Mouse (Mus musculus) erythroblast, embryonic 14.5 days (primary cell): ENCODE results near the gene Atp6v0b.

Experiments used
- GATA1 ChIP-seq: IDR thresholded peaks from 2 replicates; pipeline ENCODE4 v1.6.1; 2012; ENCODE audit warnings: low read length, inconsistent platforms, mixed read lengths
- TAL1 ChIP-seq: IDR thresholded peaks from 3 replicates; pipeline ENCODE4 v1.6.1; 2012; ENCODE audit warnings: low read length, inconsistent platforms, mixed read lengths

DNA sequence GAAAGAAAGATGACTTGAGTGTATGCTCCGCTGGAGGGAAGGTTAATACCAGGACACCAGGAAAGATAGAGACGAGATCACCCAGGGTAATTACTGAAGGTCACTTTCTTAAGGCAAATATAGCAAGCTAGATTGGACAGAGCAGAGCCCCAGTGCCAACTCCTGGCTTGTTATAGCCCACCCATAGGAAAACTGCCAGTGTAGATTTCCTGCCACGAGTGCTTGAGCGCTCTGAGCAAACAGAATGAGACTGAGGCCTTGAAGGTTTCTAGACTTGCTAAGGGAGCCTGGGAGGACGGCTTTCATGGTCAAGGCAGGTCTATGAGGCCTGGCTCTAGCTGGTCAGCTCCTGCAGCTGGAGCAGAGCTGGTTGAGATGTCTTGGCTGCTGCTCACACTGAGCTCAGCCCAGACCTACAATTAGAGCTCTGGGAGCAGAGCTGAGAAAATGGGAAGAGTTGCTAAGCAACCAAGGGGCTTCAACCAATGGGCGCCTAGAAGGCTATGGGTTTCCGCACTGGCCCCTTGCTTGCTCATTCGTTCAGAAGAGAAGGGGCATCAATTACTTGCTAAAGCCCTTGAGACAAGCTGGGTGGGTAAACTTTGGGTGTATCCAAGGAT is 21.8 kb upstream of the Atp6v0b start:
- TF ChIP-seq TAL1: no peak
- no peak for TF ChIP-seq GATA1
